Mouse (Mus musculus): ENCODE data around the gene Olfr1109. TPM values are rescaled to one million over a fixed set of nuclear protein-coding genes. Genes with fewer than 3 reads are reported as not detected.

Olfr1109 gene
- total RNA-seq (2023): not detected

DNA sequence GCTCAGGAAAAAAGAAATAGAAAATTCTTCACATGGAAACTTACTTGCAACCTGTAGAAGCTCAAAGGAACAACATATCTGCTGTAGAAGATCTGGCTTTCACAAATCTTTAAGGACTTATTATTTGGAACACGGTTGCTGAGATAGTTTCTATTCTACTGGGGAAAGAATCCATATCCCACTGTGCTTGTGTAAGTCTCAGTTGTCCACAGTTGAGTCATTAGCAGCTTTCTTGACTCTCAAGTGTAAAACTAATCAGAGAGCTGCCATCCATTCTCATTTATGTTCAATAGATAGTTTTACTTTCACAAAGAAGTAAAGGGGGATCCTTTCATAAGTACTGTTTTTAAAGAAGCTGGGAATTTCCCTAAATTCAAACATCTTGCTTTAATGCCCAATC is at the start of gene Olfr1109:
Gene Olfr1109, minus strand, starts transcription at position 101 of the 400 bp plus-strand sequence.

DNA sequence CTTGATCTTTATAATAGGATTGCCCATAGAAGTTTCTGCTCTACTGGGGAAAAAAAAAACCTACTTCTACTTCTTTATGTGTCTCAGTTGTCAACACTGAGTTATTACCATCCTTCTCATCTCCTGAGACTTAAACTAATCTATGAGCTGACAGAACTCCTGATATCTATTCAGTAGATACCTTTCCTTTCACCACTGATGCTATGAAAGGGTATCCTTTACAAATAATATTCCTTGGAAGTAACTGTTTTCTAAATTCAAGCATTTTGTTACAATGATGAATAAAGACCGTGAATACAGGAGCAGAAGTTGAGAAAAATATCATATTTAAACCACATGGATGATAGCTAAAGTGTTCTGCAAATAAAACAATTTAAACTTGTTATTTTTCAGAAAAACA is 44.4 kb upstream of the Olfr1109 start, which contains the start of gene Olfr1110:
Gene Olfr1110, minus strand, starts transcription at position 101 of the 400 bp plus-strand sequence.

DNA sequence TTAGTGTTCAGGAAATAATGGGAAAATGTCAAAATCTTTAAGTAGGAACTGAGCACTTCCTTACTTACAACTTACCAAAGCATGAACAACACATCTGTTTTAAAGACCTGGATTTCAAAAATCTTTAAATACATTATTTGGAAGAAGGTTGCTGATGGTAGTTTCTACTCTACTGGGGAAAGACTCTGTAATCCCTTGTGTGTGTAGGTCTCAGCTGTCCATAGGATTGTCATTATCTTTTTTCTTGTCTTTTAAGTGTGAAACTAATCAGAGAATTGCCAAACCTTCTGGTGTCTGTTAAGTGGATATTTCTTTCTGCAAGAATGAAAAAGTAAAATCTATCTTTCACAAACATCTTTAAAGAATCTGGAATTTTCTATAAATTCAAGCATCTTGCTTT is 18.7 kb upstream of the Olfr1109 start, which contains the start of gene Olfr259:
Gene Olfr259, minus strand, starts transcription at position 101 of the 400 bp plus-strand sequence.

DNA sequence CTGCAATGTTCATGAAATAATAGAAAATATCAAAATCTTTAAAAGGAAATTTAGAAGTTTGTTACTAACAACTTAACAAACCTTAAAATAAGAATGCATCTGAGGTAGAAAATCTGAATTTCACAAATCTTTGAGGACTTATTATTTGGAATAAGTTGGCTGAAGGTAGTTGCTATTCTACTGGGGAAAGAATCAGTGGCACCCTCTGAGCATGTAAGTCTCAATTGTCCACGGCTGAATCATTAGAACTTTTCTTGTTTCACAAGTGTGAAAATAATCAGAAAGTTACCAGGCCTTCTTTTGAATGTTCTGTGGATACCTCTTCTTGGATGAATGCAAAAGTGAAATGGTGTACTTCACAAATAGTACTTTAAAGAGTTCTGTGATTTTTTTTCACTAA is 20.1 kb downstream of the Olfr1109 start, which contains the start of gene Olfr1107:
Gene Olfr1107, minus strand, starts transcription at position 101 of the 400 bp plus-strand sequence.

DNA sequence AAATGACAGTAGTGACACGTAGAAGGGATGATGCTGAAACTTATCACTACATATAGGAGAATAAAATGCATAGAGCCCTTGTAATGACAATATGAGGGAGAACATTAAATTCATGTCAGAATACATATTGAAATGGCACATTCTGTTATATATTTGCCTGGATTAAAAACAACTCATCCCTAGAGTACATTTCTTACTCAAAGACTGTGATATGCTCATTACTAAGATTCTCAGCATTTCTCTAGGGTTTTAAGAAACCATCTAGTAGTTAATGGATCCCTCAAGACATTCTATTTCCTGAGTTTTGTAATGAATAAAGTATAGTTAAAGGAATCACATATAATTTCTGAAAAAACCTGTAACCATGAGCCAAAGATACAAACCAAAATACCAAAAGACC is 43.6 kb downstream of the Olfr1109 start, which contains the start of gene Olfr1106:
Gene Olfr1106, minus strand, starts transcription at position 101 of the 400 bp plus-strand sequence.

Other genes with a start within 250 kb of the Olfr1109 start
- not detected for gene Olfr1095, start 244.3 kb downstream of the Olfr1109 start, total RNA-seq (2023)
- gene Gm13723, start 221.2 kb downstream of the Olfr1109 start, total RNA-seq (2023): not detected
- not detected for gene Olfr1097, start 203.8 kb downstream of the Olfr1109 start, total RNA-seq (2023)
- not detected for gene Olfr1098, start 171.5 kb downstream of the Olfr1109 start, total RNA-seq (2023)
- not detected for gene Olfr1099, start 135.3 kb downstream of the Olfr1109 start, total RNA-seq (2023)
- gene Olfr1100, start 116.1 kb downstream of the Olfr1109 start, total RNA-seq (2023): not detected
- gene Olfr1101, start 104.8 kb downstream of the Olfr1109 start, total RNA-seq (2023): not detected
- not detected for gene Olfr1102, start 97.6 kb downstream of the Olfr1109 start, total RNA-seq (2023)
- gene Olfr1104, start 68.9 kb downstream of the Olfr1109 start, total RNA-seq (2023): not detected
- gene Olfr1105, start 59.5 kb downstream of the Olfr1109 start, total RNA-seq (2023): not detected
- not detected for gene Olfr1106, start 43.7 kb downstream of the Olfr1109 start, total RNA-seq (2023)
- not detected for gene Olfr1107, start 20.2 kb downstream of the Olfr1109 start, total RNA-seq (2023)
- gene Olfr259, start 18.6 kb upstream of the Olfr1109 start, total RNA-seq (2023): not detected
- gene Olfr1110, start 44.3 kb upstream of the Olfr1109 start, total RNA-seq (2023): not detected
- gene Olfr1111, start 56.6 kb upstream of the Olfr1109 start, total RNA-seq (2023): not detected
- gene Olfr1112, start 91.8 kb upstream of the Olfr1109 start, total RNA-seq (2023): not detected
- not detected for gene Olfr1113, start 113.0 kb upstream of the Olfr1109 start, total RNA-seq (2023)
- gene Olfr1115, start 152.0 kb upstream of the Olfr1109 start, total RNA-seq (2023): not detected
- not detected for gene Olfr1116, start 171.5 kb upstream of the Olfr1109 start, total RNA-seq (2023)
- not detected for gene Olfr1118, start 211.6 kb upstream of the Olfr1109 start, total RNA-seq (2023)